Mouse (Mus musculus): ENCODE data around the gene Gm20388.

DNA sequence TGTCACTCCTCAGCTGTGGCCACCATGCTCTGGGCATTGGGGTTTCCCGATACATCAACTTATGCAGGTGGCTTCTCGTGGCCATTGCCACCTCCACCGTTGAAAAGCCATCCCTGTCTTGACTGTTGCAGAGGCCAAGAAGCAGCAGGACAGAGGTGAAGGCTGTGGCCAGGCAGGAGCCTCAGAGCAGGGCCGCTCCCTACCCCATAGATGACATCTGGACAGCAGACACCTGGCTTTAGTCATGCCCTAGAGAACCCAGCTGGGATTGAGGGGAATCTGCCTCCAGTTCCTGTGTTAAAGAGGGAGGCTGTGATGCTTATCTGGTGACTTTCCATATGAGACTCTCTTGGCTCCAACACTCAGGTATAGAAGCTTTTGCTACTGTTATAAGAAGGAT is 3767.7 kb downstream of the Gm20388 start:
- no peak for TF ChIP-seq CTCF (IDR thresholded peaks at IDR 0.05; ENCODE audit: borderline replicate concordance, extremely low read depth, insufficient read depth, insufficient read length)
- TF ChIP-seq POLR2A (IDR thresholded peaks at IDR 0.05; ENCODE audit: borderline replicate concordance, extremely low read depth, insufficient read depth, insufficient read length, poor library complexity, severe bottlenecking): no peak

Measured in brain, embryonic 14.5 days (tissue).